Mouse (Mus musculus) embryonic facial prominence, embryonic 11.5 days (tissue): ENCODE data around the gene Tanc2. TPM values are rescaled to one million over a fixed set of nuclear protein-coding genes. Genes with fewer than 3 reads are reported as not detected.

Source experiments
- microRNA-seq: library from miRNA; unstranded; fragments of <30 nt; microRNA quantifications from one replicate; pipeline ENCODE4, GENCODE M21; 2016; ENCODE audit warnings: borderline number of aligned reads
- polyA plus RNA-seq: library from polyadenylated mRNA; unstranded; fragments of >200 nt; fragmentation: Nextera tagmentation; extraction: Ambion mirVana; gene quantifications from 2 replicates; pipeline ENCODE4 v1.2.1, GENCODE M21; 2014

Gene Tanc2
- polyA plus RNA-seq, 1 experiment from 2014 or later, result 12.1 TPM

Small RNAs within 50 kb of the gene (microRNA-seq; reads per million reads assigned to microRNA genes)
- not detected for gene Gm23990

Other genes starting within 250 kb of the Tanc2 start
- gene March10, start 133.3 kb upstream of the Tanc2 start, polyA plus RNA-seq, result 0.21 and 0.31 TPM in 2 replicates